Mouse (Mus musculus) hindbrain, embryonic 11.5 days (tissue): ENCODE measurements around the gene Slc9a4. TPM values are rescaled to one million over a fixed set of nuclear protein-coding genes. Genes with fewer than 3 reads are reported as not detected.
A peak's percentile ranks its signal among the peaks of the same experiment; 100 is the strongest.
"Not testable (repeated sequence)": the region's sequence is repeated elsewhere in the genome, so short reads cannot be mapped to it uniquely, and the experiment has no call there.

ENCODE experiments used
- ATAC-seq: fragments of 200-750 bp; cut with Nextera tagmentation; 2 replicates; pipeline ENCODE4 v1.8.0; 2017; ENCODE audit warnings: mild to moderate bottlenecking, moderate TSS enrichment, moderate library complexity; ENCODE audit not compliant: low FRiP score
- DNase-seq: peaks from one replicate; pipeline ENCODE4 v3.0.0-alpha.2; 2015; ENCODE audit warnings: low spot score
- H3K27ac ChIP-seq: fragments of 300-500 bp; sonication (generic); 2 replicates; pipeline ENCODE4 v1.5.1; 2014; ENCODE audit warnings: mild to moderate bottlenecking, low read depth, low read length
- H3K27me3 ChIP-seq: fragments of 300-500 bp; sonication (generic); 2 replicates; pipeline ENCODE4 v1.6.1; 2014; ENCODE audit warnings: mild to moderate bottlenecking, low read length, moderate library complexity, mixed read lengths; ENCODE audit not compliant: control insufficient read depth, insufficient read depth
- H3K36me3 ChIP-seq: fragments of 300-500 bp; sonication (generic); 2 replicates; pipeline ENCODE4 v1.6.1; 2014; ENCODE audit warnings: mild to moderate bottlenecking, low read length, moderate library complexity, mixed read lengths; ENCODE audit not compliant: control insufficient read depth, insufficient read depth
- H3K4me1 ChIP-seq: fragments of 300-500 bp; sonication (generic); replicated peaks from 2 replicates; pipeline ENCODE4 v1.6.1; 2014; ENCODE audit warnings: low read length, mixed read lengths; ENCODE audit not compliant: control insufficient read depth, insufficient read depth
- H3K4me2 ChIP-seq: fragments of 300-500 bp; sonication (generic); replicated peaks from 2 replicates; pipeline ENCODE4 v1.6.1; 2014; ENCODE audit warnings: mild to moderate bottlenecking, low read depth, low read length
- H3K4me3 ChIP-seq: fragments of 300-500 bp; sonication (generic); 2 replicates; pipeline ENCODE4 v1.5.1; 2014; ENCODE audit warnings: low read depth, low read length
- H3K9ac ChIP-seq: fragments of 300-500 bp; sonication (generic); 2 replicates; pipeline ENCODE4 v1.6.1; 2014; ENCODE audit warnings: low read depth, low read length
- H3K9me3 ChIP-seq: fragments of 300-500 bp; sonication (generic); 2 replicates; pipeline ENCODE4 v1.6.1; 2016; ENCODE audit warnings: low read length; ENCODE audit not compliant: control insufficient read depth
- WGBS: fragments of 180-500 bp; shearing (Covaris S2); extraction: QIAGEN DNeasy Blood & Tissue Kit; methylation state at CpG from one replicate; pipeline ENCODE4 v1.1.7; 2014; 5-methylcytosine and 5-hydroxymethylcytosine counted together
- polyA plus RNA-seq: library from polyadenylated mRNA; unstranded; fragments of >200 nt; fragmentation: Nextera tagmentation; extraction: Ambion mirVana; gene quantifications from 2 replicates; pipeline ENCODE4 v1.2.1, GENCODE M21; 2014

The Slc9a4 gene
- polyA plus RNA-seq, 1 experiment from 2014 or later, result not detected

DNA sequence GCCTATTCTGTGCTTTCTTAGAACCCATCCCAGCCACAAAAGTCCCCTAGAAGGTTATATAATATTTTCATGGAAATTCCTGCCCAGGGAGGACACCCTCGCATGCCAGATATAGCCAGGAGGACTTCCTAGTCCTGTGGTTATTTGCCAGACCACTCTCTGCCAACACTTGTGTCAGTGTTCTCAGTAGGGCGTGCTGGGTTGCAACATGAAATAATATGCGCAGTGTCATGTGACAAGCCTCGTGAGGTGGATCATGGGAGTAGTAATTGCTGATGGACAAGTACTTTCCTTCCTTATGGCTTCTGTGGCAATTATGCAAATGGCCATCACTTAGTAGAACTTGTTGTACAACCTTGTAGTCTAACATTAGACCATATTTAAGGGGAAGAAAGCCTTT, 11.1 kb downstream of the Slc9a4 start:
- Histone ChIP-seq H3K36me3 (no peaks in the 10 kb centered on the region), H3K9ac (no peak overlapping the region), H3K27ac (no peak overlapping the region), H3K4me2 (no peak overlapping the region), H3K4me1 (no peaks in the 10 kb centered on the region), H3K27me3 (no peaks in the 10 kb centered on the region), H3K9me3 (no peaks in the 10 kb centered on the region), H3K4me3 (no peak overlapping the region)
- no peak for DNase-seq
- no peak for ATAC-seq
- WGBS, result 93% methylated on average over 4 of the region's 4 CpGs

DNA sequence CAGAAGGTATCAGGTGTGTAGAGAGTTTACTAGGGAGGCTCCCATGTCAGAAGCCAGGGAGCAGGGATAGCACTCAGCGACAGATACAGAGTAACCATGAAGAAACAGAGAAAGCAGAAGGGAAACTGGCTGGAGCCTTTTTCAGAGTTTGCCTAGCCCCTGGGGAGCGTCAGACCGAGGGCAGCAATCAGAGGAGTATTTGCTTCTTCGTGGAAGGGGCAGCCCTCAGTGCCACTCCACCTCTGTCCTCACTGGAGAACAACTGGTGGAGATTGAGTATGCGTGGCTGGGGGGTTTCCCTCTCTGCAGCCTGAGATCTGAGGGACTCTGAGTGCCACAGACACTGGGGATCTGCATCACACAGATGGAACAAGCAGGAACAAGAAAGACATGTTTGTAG, 17.9 kb downstream of the Slc9a4 start:
- 62% methylated on average over 5 of the region's 5 CpGs for WGBS
- Histone ChIP-seq H3K4me3 (no peak overlapping the region), H3K9ac (no peak overlapping the region), H3K4me1 (no peaks in the 10 kb centered on the region), H3K9me3 (no peaks in the 10 kb centered on the region), H3K36me3 (no peaks in the 10 kb centered on the region), H3K27ac (no peak overlapping the region), H3K27me3 (no peaks in the 10 kb centered on the region), H3K4me2 (no peak overlapping the region)
- ATAC-seq (no peak), DNase-seq (no peak)

DNA sequence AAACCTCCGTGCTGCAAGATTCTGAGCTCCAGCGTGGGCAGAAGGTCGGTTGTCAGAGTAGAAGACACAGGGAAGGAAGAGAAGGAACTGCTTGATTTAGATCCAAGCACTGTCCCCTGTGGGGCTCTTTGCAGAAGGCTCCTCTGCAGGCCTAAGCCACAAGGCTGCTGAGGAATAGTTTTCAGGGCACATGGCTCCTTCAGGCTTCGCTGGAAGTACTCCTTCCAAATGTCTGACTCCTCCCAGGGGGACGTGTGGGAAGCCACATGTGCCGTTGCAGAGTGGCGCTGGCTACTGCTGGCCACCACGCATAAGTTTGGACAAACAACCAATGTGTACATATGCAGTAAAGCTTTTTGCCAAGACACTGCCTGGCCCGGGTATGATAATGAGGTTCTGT, 19.8 kb downstream of the Slc9a4 start:
- DNase-seq, H3K4me1 ChIP-seq, H3K4me3 ChIP-seq, H3K27ac ChIP-seq, H3K4me2 ChIP-seq, H3K9ac ChIP-seq, ATAC-seq, H3K9me3 ChIP-seq, H3K27me3 ChIP-seq, H3K36me3 ChIP-seq: not testable (repeated sequence)
- WGBS, result 92% methylated on average over 9 of the region's 9 CpGs

DNA sequence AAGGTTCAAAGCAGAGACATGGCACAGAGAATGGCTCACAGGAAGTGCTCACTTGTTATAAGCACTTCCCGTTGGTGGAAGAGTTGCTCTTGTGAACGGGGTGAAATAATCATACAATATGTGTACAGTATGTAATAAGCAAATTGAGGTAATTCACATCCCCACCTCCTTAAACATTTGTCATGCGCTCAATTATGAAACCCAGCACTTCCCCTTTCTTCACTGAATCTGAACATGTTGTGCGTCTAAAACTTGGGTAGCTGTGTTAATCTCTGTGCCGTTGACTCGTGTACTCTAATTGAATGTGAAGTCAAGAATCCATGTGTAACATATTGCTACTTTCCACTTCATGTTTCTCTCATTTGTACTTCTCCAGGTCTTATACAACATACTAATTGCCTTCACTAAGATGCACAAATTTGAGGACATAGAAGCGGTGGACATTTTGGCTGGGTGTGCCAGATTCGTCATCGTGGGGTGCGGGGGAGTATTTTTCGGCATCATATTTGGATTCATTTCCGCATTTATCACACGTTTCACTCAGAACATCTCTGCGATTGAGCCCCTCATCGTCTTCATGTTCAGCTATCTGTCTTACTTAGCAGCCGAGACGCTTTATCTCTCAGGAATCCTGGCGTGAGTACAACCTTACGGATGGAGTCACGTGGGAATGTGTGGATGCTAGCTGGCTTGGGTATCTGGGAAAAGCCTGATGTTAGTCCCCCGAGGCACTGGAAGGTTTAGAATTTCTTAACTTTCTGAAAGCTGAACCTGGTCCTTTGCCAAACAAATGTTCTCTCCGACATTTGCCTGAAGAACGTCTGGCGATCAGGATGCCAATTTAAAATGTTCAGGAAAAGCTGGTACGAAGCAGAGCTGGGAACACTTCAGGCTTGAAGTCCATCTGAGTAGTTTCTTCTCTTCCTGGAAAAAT, 20.8 kb downstream of the Slc9a4 start:
- no peak for DNase-seq
- Histone ChIP-seq H3K9ac (no peak overlapping the region), H3K4me2 (no peak overlapping the region), H3K36me3 (no peaks in the 10 kb centered on the region), H3K4me3 (no peak overlapping the region), H3K9me3 (no peaks in the 10 kb centered on the region), H3K27ac (no peak overlapping the region), H3K4me1 (no peaks in the 10 kb centered on the region), H3K27me3 (no peaks in the 10 kb centered on the region)
- whole genome bisulfite sequencing, result 89% methylated on average over 25 of the region's 25 CpGs
- ATAC-seq, result no peak

DNA sequence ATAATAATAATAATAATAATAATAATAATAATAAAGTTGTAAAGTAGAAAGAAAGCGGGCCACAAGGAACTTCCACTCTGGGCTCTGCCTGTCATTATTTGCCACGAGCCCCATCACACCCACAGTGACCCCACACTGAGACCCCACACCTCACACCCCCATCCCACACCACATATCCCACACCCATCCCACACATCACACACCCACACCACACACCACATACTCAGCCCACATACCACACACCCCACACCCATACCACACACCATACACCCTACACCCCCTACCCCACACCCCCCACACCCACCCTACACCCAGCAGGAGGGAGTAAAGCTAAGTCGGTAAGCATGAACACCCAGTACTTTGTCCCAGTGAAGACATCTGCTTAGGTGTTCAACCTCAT, 21.6 kb downstream of the Slc9a4 start:
- Histone ChIP-seq H3K27me3 (no peaks in the 10 kb centered on the region), H3K36me3 (no peaks in the 10 kb centered on the region), H3K4me2 (no peak overlapping the region), H3K4me3 (no peak overlapping the region), H3K4me1 (no peaks in the 10 kb centered on the region), H3K27ac (no peak overlapping the region), H3K9me3 (no peaks in the 10 kb centered on the region), H3K9ac (no peak overlapping the region)
- 93% methylated on average over 3 of the region's 3 CpGs for WGBS
- DNase-seq (no peak), ATAC-seq (no peak)

DNA sequence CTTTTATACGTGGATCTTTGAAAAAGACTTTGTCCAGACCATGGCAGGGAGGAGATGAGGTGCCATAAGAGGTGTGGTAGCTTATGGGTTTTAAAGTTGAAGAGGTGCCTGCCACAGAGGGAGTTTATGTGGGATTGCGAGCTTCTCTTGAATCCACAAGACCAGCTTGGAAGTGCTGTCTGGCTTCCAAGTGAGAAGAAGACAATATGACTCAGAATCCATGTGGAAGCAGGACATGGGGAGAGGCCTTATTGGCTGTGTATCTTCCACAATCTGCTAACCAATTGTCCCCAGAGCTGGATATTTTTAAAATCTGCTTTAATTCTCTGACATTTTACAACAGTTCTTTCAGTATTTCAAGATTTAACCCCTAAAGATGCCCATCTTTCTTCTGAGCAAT, 33.3 kb downstream of the Slc9a4 start:
- Histone ChIP-seq H3K4me1 (no peaks in the 10 kb centered on the region), H3K36me3 (no peaks in the 10 kb centered on the region), H3K9ac (no peak overlapping the region), H3K9me3 (no peaks in the 10 kb centered on the region), H3K27ac (no peak overlapping the region), H3K4me2 (no peak overlapping the region), H3K27me3 (no peaks in the 10 kb centered on the region), H3K4me3 (no peak overlapping the region)
- no peak for DNase-seq
- ATAC-seq, result no peak
- WGBS, result 96% methylated on average over 2 of the region's 2 CpGs

DNA sequence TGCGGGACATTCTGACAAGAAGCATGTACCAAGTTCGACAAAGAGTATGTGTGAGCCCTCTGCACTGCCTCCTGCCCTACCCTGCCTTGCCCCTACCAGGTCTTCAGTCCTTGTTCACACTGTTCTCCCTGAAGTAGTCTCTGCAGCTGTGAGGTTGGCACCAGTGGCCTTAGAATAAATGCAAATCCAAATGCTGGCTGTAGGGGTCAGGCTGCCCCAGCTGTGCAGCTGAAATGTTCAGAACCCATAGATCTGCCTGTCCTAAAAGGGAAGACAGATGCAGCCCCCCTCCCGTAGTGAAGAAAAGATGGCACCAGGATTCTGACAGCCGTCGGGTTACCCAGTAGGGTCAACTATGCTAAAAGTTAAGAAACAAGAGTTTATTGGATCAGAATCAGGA, 39.2 kb downstream of the Slc9a4 start:
- Histone ChIP-seq H3K27me3 (no peaks in the 10 kb centered on the region), H3K4me2 (no peak overlapping the region), H3K9ac (no peak overlapping the region), H3K36me3 (no peaks in the 10 kb centered on the region), H3K4me3 (no peak overlapping the region), H3K4me1 (no peaks in the 10 kb centered on the region), H3K27ac (no peak overlapping the region), H3K9me3 (no peaks in the 10 kb centered on the region)
- ATAC-seq, result no peak
- DNase-seq, result peak; percentile 8
- 77% methylated on average over 5 of the region's 5 CpGs for WGBS

DNA sequence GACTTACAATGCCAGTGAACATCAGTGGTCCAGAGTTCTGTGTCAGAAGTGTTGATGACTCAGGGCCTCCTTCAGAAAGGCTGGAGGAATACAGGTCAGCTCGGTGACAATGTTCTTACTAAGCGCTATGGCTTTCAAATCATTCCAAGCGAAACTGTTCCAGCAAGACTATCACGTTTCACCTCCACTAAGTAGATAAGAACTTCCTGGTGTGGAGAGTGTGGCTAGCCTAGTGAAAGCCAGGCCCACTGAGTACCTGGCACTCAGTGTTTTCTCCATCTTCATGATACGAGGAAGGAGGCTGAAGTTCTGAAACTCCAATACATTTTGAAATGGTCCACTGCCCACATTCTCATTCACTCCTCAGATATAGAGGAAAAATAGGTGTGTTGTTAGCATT, 40.0 kb downstream of the Slc9a4 start:
- no peaks in the 10 kb centered on the region for H3K36me3 ChIP-seq
- H3K4me1 ChIP-seq, result no peaks in the 10 kb centered on the region
- 81% methylated on average over 5 of the region's 5 CpGs for WGBS
- H3K4me2 ChIP-seq, result no peak overlapping the region
- ATAC-seq (no peak), DNase-seq (no peak)
- no peak overlapping the region for H3K27ac ChIP-seq
- no peak overlapping the region for H3K9ac ChIP-seq
- no peaks in the 10 kb centered on the region for H3K27me3 ChIP-seq
- no peak overlapping the region for H3K4me3 ChIP-seq
- no peaks in the 10 kb centered on the region for H3K9me3 ChIP-seq

DNA sequence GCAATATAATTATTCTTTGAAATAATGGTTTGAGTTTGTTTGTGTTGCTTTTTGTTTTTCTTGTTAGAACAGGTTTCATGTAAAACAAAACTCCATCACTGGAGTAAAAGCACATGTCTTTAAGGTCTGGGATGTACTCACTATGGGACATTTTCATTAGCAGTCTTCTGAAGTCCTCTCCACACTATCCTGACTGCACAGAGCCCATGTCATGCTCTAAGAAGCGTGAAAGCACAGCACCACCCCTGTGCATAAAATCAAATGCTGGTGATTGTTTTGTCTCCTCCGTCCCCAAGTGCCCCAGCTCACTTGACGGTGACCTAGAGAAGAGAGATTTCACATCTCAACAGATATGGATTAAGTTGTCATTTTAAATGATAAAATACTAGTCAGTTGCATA, 45.1 kb downstream of the Slc9a4 start:
- Histone ChIP-seq H3K27ac (no peak overlapping the region), H3K4me1 (no peaks in the 10 kb centered on the region), H3K9ac (no peak overlapping the region), H3K4me2 (no peak overlapping the region), H3K27me3 (no peaks in the 10 kb centered on the region), H3K4me3 (no peak overlapping the region), H3K36me3 (no peaks in the 10 kb centered on the region), H3K9me3 (no peaks in the 10 kb centered on the region)
- DNase-seq (no peak), ATAC-seq (no peak)
- WGBS, result 34% methylated on average over 3 of the region's 3 CpGs
